In the genomic region with DNA sequence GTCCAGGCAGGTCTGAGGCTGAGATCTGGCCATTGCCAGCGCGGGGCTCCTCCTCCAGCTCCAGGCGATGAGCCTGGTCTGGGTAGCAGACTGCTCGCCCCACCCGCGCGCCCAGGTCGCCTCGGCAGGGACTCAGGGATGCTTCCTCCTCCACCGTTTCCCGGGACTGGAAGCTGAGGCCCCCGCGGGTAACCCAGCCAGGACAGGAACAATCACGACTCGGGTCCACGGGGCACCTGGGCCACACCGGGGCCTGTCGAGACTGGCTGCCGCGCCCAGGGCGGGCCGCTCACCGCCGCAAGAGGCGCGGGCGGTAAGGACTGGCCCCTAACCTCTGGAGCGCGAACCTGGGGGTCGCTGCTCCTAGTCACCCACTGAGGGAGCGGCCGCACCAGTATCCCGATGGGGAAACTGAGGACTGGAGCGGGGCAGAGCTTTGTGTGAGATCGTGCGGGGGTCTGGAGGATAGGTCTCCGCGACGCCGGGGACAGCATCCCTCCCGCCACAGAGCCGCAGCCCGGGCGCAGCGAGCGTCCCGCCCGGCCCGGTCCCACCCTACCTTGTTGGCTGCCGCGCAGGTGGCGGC, we compare ENCODE assay signal across 8 mouse cellular contexts. TPM values are rescaled to one million over a fixed set of nuclear protein-coding genes. Genes with fewer than 3 reads are reported as not detected.
DNase-seq lines count a peak whose midpoint lies in the region; ATAC-seq and TF ChIP-seq lines count a peak whose summit lies in the region.

No protein-coding gene starts in this region.

- intact Hi-C loops in gastrocnemius, adult 2 months (cut with DNase I): no loop called here

- WGBS in forebrain, embryonic 11.5 days: under 1% methylated on average over 42 of the region's 52 CpGs
- under 1% methylated on average over 52 of the region's 52 CpGs for WGBS in midbrain, embryonic 12.5 days

- H3K27me3 ChIP-seq in forebrain, embryonic 11.5 days (ENCODE audit: control insufficient read depth, insufficient read depth, low read length): peaks cover 16% of the 10 kb centered on the region
- H3K27me3 ChIP-seq in midbrain, embryonic 12.5 days: peaks cover 55% of the 10 kb centered on the region

- peak overlapping the region; percentile 61 for H3K9ac ChIP-seq in forebrain, embryonic 11.5 days (ENCODE audit: low read length)
- H3K9ac ChIP-seq in midbrain, embryonic 12.5 days (replicated peaks): peak overlapping the region; percentile 67

- DNase-seq in gastrocnemius, adult 2 months: peak; percentile 28
- no peak for DNase-seq in gastrocnemius, postnatal 25 days
- DNase-seq in urinary bladder, adult 18-20 months (ENCODE audit: low spot score in 2 of 2): peak; percentile 28 to 58
- no peak for DNase-seq in urinary bladder, adult 2 months (ENCODE audit: low spot score)
- peak; percentile 73 for DNase-seq in forebrain, embryonic 11.5 days (ENCODE audit: low spot score)
- DNase-seq in kidney, postnatal 14 days: peak; percentile 31
- DNase-seq in testis, postnatal 14 days (ENCODE audit: low spot score): peak; percentile 51

- no peak for TF ChIP-seq CTCF in gastrocnemius, adult 2 months (IDR thresholded peaks at IDR 0.05)

- no peaks in the 10 kb centered on the region for H3K36me3 ChIP-seq in forebrain, embryonic 11.5 days (ENCODE audit: control insufficient read depth, insufficient read depth, low read length)
- H3K36me3 ChIP-seq in midbrain, embryonic 12.5 days: no peaks in the 10 kb centered on the region

- no peaks in the 10 kb centered on the region for H3K9me3 ChIP-seq in forebrain, embryonic 11.5 days (ENCODE audit: control insufficient read depth, low read length)
- no peaks in the 10 kb centered on the region for H3K9me3 ChIP-seq in midbrain, embryonic 12.5 days

- ATAC-seq in forebrain, embryonic 11.5 days (replicated peaks; ENCODE audit: low FRiP score): peak; percentile 63
- peak; percentile 66 for ATAC-seq in midbrain, embryonic 12.5 days (ENCODE audit: low FRiP score, low read depth)

- no peak overlapping the region for H3K27ac ChIP-seq in gastrocnemius, adult 2 months
- no peak overlapping the region for H3K27ac ChIP-seq in forebrain, embryonic 11.5 days (ENCODE audit: low read depth, low read length)
- no peak overlapping the region for H3K27ac ChIP-seq in midbrain, embryonic 12.5 days (replicated peaks)

- H3K4me3 ChIP-seq in gastrocnemius, adult 2 months: peak overlapping the region; percentile 82
- peak overlapping the region; percentile 56 for H3K4me3 ChIP-seq in forebrain, embryonic 11.5 days (ENCODE audit: low read depth, low read length)
- H3K4me3 ChIP-seq in midbrain, embryonic 12.5 days: peak overlapping the region; percentile 61

- peak overlapping the region; percentile 97 for H3K4me2 ChIP-seq in forebrain, embryonic 11.5 days (ENCODE audit: low read depth, low read length, severe bottlenecking)
- peak overlapping the region; percentile 95 for H3K4me2 ChIP-seq in midbrain, embryonic 12.5 days (replicated peaks)

- no peaks in the 10 kb centered on the region; the same call in 1 of the 2 replicates for H3K4me1 ChIP-seq in forebrain, embryonic 11.5 days (replicated peaks; ENCODE audit: control insufficient read depth, insufficient read depth, low read length)
- H3K4me1 ChIP-seq in midbrain, embryonic 12.5 days: peaks cover 15% of the 10 kb centered on the region

RNA-seq across cellular contexts. Expression of a gene that starts 0.7 kb away (rescaled TPM):
- total RNA-seq in gastrocnemius, adult 2 months (2021): under 1 TPM; 0.10 to 0.39 TPM
- under 1 TPM in 1 of 2 experiments, not detected in 1; 0.20 TPM for total RNA-seq in gastrocnemius, postnatal 25 days (2021)
- 6.4 and 7.0 TPM in 2 replicates for polyA plus RNA-seq in urinary bladder, adult 2 months (2012; rRNA removed)
- polyA plus RNA-seq in forebrain, embryonic 11.5 days (2014; fragmentation: Nextera tagmentation; extraction: Ambion mirVana): 2.5 and 2.8 TPM in 2 replicates
- polyA plus RNA-seq in midbrain, embryonic 12.5 days (2016; fragmentation: Nextera tagmentation; extraction: Ambion mirVana): 2.6 and 2.8 TPM in 2 replicates

RNA-seq across cellular contexts. Expression of a gene that starts 48.7 kb away (rescaled TPM):
- under 1 TPM; 0.39 to 0.59 TPM for total RNA-seq in gastrocnemius, adult 2 months (2021)
- under 1 TPM; 0.64 to 0.78 TPM for total RNA-seq in gastrocnemius, postnatal 25 days (2021)
- polyA plus RNA-seq in urinary bladder, adult 2 months (2012; rRNA removed): 18.6 and 24.0 TPM in 2 replicates
- 0.57 and 0.84 TPM in 2 replicates for polyA plus RNA-seq in forebrain, embryonic 11.5 days (2014; fragmentation: Nextera tagmentation; extraction: Ambion mirVana)
- polyA plus RNA-seq in midbrain, embryonic 12.5 days (2016; fragmentation: Nextera tagmentation; extraction: Ambion mirVana): 0.75 and 0.84 TPM in 2 replicates

Comparison
In these comparisons a context has a peak if more than half of its experiments do, and no peak if none do; other contexts are left out.
1. DNase-seq: peak in gastrocnemius, adult 2 months (single experiment), urinary bladder, adult 18-20 months (2 of 2), forebrain, embryonic 11.5 days (single experiment), kidney, postnatal 14 days (single experiment) and testis, postnatal 14 days (single experiment); none in gastrocnemius, postnatal 25 days (single experiment) and urinary bladder, adult 2 months (single experiment).
2. RNA of a gene that starts 48.7 kb away (polyA plus RNA-seq): 18.6 to 24.0 TPM in urinary bladder, adult 2 months; 0.75 to 0.84 TPM in midbrain, embryonic 12.5 days and 0.57 to 0.84 TPM in forebrain, embryonic 11.5 days; every median in the first group is over 10 times any median in the second.
3. Peak in every context shown above with its lines, with median percentiles within 50 percentile points of each other: H3K4me3 ChIP-seq.